Mouse (Mus musculus) adrenal gland, postnatal 25 days (tissue): ENCODE measurements around the gene Ube2k. TPM values are rescaled to one million over a fixed set of nuclear protein-coding genes. Genes with fewer than 3 reads are reported as not detected.

ENCODE experiments used
- DNase-seq: peaks from one replicate; pipeline ENCODE4 v3.0.0; 2021; ENCODE audit warnings: mixed read lengths
- total RNA-seq: library from RNA; stranded (reverse); gene quantifications from 2 replicates; pipeline ENCODE4 v1.2.3, GENCODE M21; 2021

The Ube2k gene
- total RNA-seq, 1 experiment from 2014 or later, result 90.0 TPM

DNA sequence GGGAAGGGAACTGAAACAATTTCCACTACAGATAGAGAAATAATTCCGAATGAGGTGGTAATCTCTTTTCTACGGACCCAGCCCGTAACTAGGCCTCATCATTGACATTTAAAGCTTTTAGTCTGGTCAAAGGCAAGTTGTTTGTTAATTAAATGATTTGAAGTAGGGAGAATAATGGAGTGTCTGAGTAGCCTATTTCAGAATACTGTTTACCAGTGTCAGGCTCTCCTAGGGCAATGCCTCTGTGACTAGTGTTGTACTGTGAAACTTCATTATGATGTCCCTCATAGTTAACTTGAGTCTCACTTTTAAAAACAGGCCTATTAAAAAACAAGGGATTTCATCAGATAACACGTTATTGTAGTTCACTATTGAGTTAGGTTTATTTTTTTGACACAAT is 1.1 kb downstream of the Ube2k start:
- DNase-seq, result no peak

DNA sequence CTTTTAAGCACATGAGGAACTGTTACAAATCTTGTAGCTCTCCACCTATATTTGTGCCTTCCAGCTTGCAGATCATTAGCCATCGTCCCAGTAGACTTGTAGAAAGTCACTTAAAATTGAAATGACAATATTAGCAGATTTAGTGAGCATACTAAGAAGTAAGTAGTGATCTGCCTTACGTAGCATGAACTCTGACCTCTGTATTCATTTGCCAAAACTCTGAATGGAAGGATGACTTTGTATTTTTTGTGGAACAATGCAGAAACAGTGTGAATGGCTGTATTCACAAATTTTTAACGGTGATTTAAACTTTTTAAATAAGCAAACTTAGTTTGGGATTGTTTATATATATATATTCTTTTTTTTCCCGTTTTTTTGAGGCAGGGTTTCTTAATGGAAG is 1.8 kb downstream of the Ube2k start:
- DNase-seq, result no peak

DNA sequence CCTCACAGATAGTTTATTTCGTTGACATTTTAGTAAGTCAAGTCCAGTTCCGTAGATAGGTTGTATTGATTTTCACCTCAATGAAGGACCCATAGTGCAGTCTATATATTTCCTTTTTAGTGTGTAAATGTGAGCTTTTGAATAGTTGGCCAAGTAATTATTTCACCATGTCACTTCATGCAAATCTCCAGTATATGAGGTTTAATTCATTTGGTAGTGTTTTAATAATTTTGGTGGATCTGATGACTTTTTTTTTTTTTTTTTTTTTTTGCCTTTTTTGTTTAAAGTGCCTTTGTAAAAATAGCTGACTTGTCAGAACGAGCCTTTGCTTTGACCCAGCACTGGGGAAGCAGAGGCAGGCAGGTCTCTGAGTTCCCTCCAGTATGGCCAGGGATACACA is 2.8 kb downstream of the Ube2k start:
- no peak for DNase-seq

DNA sequence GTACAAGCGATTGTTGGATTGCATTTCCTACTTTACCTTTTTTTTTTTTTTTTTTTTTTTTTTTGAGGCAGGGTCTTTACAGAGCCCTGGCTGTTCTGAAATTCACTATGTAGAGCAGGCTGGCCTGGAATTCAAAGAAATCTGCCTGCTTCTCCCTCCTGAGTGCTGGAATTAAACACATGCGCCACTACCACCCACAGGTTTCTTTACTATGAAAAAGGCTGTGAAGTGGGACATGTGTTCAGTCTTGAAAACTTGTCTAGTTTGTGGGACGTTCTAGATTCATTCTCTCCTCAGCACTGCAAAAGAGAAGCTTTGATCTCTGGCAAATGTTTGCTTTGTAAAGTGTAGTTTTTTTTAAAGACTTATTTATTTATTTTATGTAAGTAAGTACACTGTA is 4.9 kb downstream of the Ube2k start:
- no peak for DNase-seq

DNA sequence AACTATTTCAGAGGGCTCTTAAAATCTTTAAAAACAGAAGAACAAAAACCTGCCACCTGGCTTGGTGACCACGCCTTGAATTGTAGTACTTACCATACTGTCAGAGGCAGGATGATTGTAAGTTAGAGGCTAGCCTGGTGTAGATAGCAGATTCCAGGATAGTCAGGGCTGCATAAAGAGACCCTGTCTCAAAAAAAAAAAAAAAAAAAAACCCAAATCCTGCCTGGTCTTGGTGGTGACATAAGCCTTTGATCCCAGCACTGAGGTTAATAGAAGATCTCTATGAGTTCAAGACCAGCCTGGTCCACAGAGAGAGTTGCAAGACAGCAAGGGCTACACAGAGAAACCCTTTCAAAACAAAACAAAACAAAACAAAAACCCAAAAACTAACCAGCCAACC is 6.5 kb downstream of the Ube2k start:
- DNase-seq, result no peak

DNA sequence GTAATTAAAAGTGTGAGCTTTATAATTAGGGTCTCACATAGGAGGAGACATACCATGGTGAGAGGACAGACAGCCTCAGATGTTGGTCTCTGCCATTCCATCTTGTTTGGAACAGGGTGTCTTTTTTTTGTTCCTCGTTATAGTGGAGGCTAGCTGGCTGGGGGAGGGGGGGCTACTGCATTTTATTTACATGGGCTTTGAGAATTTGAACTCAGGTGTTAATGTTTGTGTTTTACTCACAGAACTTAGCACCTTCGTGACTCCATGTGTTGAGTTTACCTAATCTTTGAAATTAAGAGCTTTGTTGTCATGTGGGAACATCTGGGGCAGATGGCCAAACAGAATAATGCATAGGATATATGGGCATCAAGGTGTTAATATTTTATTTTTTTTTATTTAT is 7.6 kb downstream of the Ube2k start:
- no peak for DNase-seq

DNA sequence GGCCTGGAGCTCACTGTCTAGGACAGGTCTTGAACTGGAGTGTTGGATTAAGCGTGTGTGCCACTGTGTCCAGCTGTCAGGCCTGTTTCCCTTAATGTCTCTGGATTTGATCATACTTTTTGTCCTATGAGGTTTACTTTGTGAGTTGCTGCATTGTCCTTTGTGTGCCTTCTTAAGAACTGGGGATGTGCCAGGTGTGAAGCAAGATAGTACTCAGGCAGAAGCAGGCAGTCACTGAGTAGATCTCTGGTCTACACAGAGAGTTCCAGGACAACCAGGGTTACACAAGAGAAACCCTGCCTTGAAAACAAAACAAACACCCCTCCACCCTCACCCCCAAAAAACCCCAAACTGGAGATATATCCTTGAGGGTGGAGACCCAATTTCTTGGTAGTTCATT is 12.6 kb downstream of the Ube2k start:
- DNase-seq, result no peak

DNA sequence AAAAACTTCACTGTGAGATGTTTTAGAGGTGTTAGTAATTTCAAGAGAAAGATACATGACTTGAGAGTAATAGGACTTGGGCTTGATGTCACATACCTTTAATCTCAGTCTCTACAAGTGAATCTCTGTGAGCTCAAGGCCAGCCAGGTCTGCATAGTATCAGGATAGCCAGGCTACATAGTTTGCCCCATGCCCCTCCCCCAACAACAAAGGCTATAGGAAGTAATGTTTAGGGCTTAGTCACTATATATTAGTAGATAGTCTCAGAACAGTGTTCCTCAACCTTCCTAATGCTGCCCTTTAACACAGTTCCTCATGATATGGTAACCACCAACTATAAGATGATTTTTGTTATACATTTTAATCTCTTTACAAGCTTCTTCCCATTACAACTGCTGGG is 20.1 kb downstream of the Ube2k start:
- no peak for DNase-seq

DNA sequence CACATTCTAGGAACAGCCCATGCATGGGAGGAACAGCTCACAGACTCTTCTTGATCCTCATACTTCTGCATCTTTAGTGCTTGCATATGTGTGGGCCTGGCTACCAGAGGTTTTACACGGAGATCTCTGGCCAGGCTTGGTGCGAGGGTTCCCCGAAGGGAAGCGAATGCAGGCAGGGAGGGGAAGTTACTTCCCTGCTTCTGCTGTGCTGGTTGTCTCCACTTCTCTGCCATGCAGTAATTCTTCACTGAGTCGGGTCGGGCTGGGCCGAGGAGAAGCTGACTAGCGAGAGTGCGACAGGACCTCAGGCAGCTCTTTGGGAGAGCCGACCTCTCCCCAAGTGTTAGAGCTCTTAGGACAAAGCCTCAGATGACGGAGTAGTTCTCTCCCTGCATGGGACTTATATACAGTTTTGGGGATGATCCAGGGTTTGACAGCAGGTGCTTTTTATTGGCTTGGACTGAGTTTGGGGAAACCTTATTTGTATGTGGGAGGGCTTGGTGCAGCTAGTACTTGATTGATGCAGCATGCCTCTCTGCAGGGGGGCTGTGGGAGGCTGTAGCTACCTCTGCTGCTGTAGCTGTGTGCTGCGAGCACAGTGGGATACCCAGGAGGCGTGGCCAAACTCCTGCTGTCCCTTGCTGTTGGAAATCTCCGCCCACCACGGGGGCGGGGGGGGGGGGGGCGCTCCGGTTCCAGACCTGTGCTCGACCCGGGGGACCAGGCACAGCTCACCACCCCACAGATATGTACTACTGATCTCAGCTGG is 24.3 kb downstream of the Ube2k start:
- DNase-seq, result no peak

DNA sequence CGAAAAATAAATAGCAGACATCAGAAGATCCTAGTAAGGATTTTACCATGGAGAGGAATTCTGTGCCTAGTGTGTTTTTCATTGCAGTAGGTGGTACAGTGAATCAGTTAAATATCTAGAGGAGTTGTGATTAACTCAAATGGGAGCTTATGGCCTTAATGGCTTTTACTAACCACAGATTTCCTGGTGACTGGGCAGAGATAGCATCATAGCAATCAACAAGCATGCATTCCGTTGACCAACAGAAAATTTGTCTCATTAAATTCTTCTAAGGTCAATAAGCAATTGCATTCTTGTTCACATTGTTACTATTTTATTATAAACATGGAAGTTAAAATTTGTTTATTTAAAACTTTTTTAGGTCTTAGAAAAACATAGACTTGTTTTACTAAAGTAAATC is 28.5 kb downstream of the Ube2k start:
- no peak for DNase-seq

DNA sequence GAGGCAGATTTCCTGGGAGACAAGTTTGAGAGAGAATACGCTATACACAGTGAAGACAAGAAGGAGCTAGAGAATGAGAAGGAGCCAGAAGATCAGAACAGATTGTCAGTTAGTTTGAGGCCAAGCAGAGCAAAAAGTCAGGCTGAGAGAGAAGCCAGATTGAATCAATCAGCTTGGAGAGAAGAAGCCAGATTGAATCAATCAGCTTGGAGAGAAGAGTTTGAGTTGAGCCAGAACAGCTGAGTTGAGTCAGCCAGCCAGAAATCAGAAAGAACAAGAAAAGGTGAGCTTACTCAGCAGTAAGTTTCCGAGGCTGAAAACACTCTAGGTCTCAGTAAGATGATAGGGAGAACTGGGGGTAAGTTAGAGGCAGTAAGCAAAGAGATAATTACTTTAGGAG is 37.8 kb downstream of the Ube2k start:
- no peak for DNase-seq

DNA sequence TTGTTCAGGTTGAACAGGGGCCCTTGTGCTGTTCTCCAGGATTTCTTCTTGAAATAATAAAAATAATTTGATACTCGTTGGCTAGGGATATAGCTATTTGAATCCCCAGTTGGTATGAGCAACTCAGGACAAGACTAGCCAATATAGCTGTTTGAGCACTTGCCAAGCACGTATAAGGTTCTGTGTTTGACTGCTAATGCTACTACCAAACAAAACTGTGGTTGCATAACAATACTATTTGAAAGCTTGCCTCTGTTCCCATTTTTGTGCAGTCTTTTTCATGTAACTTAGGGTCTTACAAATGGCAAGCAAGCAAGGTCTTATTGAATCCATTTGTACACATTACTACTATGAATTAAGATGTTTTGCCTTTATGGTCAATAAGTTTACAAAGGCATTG is 38.9 kb downstream of the Ube2k start:
- no peak for DNase-seq

DNA sequence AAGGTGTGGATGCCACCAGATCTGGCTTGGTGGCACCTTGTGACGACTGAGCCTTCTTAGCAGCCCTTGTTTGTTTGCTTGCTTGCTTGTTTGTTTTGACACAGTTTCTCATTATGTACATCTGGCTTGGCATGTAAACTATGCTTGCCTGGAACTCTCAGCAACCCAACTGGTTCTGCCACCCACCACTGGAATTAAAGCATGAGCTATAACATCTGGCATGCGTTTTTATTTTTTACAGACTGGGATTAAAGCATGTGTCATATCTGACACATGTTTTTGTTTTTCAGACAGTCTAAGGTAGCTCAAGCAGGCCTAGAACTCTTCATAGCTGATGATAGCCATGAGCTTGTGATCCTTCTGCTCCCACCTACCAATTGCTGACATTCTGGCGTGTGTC is 41.5 kb downstream of the Ube2k start:
- DNase-seq, result no peak

DNA sequence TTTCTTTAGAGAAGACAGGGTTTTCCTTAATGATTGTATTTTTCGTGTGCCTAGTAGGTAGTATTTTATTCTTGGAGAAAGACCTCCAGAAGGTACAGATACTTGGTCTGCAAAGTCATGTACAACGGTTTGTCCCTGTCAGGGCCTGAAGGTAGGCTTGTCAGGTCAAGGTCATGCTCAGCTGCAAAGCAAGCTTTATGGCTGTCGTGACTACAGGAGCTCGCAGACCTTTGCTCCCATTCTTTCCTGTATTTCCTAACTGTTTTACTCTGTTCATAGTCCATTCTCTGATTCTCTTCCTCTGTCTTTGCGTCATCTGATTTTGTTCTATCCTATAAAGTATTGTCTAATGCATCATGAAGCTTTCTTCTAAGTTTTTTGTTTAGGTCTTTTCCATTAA is 49.3 kb downstream of the Ube2k start:
- DNase-seq, result no peak

DNA sequence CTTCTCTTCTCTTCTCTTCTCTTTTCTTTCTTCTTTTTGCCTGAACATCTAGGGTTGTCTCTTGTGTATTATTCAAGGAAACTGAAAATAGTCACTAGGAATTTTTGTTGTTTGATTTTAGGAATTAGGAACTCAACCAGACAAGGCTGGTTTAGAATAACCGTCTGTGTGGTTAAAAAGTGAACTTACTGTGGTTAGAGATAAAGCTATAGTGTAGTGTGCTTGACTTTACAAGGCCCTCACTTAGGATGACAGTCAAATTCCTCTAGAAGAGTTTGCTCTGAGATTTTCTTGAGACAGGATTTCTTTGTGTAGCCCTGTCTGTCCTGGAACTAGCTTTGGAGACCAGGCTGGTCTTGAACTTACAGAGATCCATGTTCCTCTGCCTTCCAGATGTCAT is 53.2 kb downstream of the Ube2k start:
- DNase-seq, result no peak

DNA sequence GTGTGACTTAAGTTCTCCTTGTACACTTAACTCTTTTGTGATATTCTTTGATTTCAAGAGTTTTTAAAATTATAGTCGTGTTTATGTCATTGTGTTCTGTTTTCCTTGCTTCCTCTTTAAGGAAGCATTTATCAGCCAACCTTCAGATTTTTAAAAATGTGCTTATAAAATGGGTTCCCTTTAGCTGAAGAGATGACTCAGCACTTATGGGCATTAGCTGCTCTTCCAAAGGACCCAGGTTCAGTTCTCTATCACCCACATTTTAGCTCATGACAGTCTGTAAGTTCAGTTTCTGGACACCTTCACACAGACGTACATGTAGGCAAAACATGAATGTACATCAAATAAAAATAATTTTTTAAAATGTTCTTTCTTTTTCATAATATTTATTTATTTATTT is 55.4 kb downstream of the Ube2k start:
- no peak for DNase-seq

DNA sequence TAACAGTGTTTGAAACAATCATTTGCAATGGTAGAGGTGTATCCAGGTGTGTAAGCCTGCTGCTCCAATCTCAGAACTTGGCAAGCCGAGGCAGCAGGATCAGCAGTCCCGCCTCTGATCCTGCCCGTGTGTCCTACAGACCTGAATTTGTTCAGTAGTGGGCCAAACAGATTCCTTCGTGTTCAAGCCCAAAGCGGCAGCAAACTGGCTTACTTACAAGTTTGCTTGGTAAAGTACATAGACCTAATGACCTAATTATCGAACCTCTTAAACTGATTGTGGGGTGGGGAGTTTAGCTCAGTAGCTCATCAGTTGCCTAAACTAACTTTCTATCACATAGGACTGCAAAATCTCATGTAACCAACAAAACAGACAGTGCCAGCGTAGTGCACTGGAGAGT is 62.6 kb downstream of the Ube2k start:
- DNase-seq, result no peak

DNA sequence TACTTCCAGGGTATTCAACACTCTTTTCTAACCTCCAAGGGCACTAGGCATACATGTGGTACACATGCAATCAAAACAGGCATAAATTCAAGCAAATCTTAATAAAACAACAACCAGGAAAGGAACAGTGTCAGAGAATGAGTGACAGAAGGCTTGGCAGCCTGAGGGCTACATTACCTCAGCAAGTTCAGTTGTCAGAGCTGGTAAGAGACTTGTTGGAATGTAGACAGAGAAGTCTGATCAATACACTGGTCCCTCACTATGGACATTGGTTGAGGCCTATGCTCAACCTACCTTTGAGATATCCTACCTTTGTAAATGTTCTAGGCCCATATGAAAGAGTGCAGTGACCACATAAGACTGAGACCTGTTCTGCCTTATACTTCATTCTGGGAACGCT is 69.8 kb downstream of the Ube2k start:
- no peak for DNase-seq

DNA sequence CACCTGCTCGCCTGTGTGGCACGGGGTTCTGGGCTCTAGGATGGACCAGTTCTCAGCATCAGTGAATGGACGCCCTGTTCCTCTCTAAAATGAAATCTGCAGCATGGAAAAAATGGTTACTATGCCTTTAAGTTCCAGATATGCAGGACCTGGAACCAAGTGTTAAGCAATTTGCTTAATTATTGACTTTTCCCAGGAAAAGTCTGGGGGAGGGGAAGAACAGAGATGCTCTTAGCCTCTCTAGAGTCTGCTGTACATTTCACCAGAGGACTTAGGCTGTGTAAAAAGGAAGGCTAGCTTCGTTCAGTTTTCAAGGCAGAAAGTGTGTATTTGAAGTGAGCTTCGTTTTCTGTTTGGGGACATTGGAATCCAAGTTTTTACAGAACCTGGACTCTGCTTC is 72.7 kb downstream of the Ube2k start:
- DNase-seq, result no peak

DNA sequence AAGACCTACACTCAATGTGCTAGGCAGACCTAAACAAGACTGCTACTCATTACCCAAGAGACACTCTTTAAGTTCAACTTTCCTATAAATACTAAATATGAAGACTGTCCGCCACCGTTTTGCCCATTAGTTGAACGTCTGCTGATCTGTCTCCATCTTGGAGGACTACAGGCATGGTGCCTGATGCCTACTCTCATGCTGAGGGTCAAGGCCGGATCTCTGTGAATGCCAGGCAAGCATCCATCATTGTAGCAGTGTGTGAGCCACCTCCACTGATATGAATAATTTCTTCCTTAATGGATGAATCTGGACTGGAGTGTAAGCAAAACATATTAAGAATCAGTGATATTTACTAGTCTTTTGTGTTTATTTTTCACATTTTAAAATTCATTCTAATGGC is 73.5 kb downstream of the Ube2k start:
- DNase-seq, result no peak

DNA sequence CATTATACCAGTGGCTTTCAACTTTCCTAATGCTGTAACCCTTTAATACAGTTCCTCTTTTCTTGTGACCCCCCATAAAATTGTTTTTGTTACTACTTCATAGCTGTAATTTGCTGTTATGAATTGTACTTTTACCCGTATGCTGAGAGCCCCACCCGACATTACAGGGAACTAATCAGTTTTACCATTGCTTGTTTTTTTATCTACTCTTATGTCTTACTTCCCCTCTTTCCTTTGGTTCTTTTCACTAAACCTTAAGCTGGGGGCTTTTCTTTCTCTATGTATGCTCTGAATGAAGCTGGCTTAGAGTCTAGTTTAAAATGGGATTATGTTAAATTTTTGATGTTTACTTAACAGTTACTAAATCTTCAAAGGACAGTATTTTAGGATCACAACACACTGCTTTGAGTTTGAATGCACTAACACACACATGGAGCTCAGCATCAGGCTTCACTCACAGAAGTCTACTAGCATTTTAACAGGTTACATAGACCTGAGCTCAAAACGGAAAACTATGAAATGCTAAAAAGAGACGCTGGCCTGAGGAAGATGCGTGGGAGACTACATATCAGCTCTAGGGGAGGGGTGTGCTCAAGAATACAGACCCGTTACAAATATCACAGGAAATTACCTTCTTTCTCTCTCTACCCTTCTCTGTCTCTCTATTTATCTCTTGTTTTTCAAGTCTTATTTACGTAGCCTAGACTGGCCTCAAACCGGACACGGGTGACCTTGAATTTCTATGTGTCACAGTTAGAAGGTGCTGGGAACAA is 76.3 kb downstream of the Ube2k start:
- no peak for DNase-seq

DNA sequence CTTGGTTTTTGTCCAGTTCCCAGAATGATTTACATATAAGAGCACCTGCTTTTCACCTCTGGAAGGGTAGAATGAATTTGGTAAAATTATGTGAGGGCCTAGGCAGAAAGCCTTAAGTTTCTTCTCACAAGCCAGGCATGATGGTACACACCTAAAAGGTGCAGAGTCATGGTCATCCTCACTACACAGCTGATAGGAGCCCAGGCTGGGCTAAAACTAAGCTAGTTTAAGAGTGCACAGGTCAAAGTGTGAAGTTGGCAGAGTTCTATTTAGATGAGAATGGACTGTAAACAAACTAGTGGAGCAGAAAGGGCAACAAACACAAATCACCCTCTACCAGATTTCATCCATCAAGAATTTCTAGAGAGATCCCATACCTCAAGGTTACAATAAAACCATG is 87.3 kb downstream of the Ube2k start:
- no peak for DNase-seq

DNA sequence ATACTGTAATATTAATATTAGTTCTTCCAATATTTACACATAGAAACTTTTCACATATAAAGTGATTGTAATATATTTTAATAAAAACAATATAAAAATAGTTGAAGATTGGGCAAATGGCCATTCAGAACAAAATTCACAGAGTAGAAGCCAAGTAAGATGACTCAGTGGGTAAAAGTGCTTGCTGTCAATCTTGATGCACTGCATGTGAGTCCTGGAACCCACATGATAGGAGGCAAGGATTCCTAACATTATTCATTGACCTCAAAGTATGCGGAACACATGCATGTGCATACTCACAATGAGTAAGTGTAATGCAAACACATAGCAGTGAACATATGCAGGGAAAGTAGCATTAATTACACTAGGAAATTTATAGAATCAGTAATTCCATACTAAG is 101.9 kb downstream of the Ube2k start:
- DNase-seq, result no peak
